Mouse (Mus musculus) gastrocnemius, adult 8-10 months (tissue): ENCODE data around the gene Akap2. TPM values are rescaled to one million over a fixed set of nuclear protein-coding genes. Genes with fewer than 3 reads are reported as not detected.

Experiments used
- DNase-seq, 2 experiments: peaks; one replicate each; pipeline ENCODE4 v3.0.0; 2022; ENCODE audit warnings: low spot score in 2 of 2
- total RNA-seq, 4 experiments: library from RNA; stranded (reverse); gene quantifications; 2 replicates each; pipeline ENCODE4 v1.2.4; 2022

Gene Akap2
- total RNA-seq, 4 experiments from 2014 or later = 16.7 to 33.5 (median 23.6) TPM

- no peak for DNase-seq
Observed at GRCm38 (mm10) chr4:57793989-57794388, 76.5 kb downstream of the Akap2 start.

GRCm38 (mm10) chr4:57794547-57794946, 77.1 kb downstream of the Akap2 start:
- no peak for DNase-seq

GRCm38 (mm10) chr4:57797548-57798285, 80.3 kb downstream of the Akap2 start:
- no peak for DNase-seq

- no peak for DNase-seq
Observed at GRCm38 (mm10) chr4:57798286-57799018, 81.0 kb downstream of the Akap2 start.

- no peak for DNase-seq
Observed at GRCm38 (mm10) chr4:57799297-57799696, 81.8 kb downstream of the Akap2 start.

GRCm38 (mm10) chr4:57801239-57801638, 83.8 kb downstream of the Akap2 start:
- no peak for DNase-seq

GRCm38 (mm10) chr4:57801986-57802385, 84.5 kb downstream of the Akap2 start:
- no peak for DNase-seq

- no peak for DNase-seq
Observed at GRCm38 (mm10) chr4:57802411-57802810, 85.0 kb downstream of the Akap2 start.

GRCm38 (mm10) chr4:57804902-57805301, 87.4 kb downstream of the Akap2 start:
- DNase-seq = no peak

GRCm38 (mm10) chr4:57809449-57809848, 92.0 kb downstream of the Akap2 start:
- no peak for DNase-seq

GRCm38 (mm10) chr4:57812075-57812474, 94.6 kb downstream of the Akap2 start:
- no peak for DNase-seq

- no peak for DNase-seq
Observed at GRCm38 (mm10) chr4:57812916-57813575, 95.6 kb downstream of the Akap2 start.

- DNase-seq = no peak
Observed at GRCm38 (mm10) chr4:57813576-57813945, 96.1 kb downstream of the Akap2 start.

GRCm38 (mm10) chr4:57815355-57815754, 97.9 kb downstream of the Akap2 start:
- DNase-seq = no peak

- DNase-seq = no peak
Observed at GRCm38 (mm10) chr4:57816146-57816545, 98.7 kb downstream of the Akap2 start.

- no peak for DNase-seq
Observed at GRCm38 (mm10) chr4:57820839-57821374, 103.5 kb downstream of the Akap2 start.

- DNase-seq = no peak
Observed at GRCm38 (mm10) chr4:57821556-57822356, 104.3 kb downstream of the Akap2 start.

GRCm38 (mm10) chr4:57822641-57823040, 105.2 kb downstream of the Akap2 start:
- DNase-seq = no peak

GRCm38 (mm10) chr4:57824626-57825240, 107.3 kb downstream of the Akap2 start:
- DNase-seq = no peak

GRCm38 (mm10) chr4:57826272-57826671, 108.8 kb downstream of the Akap2 start:
- DNase-seq = no peak

GRCm38 (mm10) chr4:57829131-57829530, 111.7 kb downstream of the Akap2 start:
- DNase-seq = no peak
